Mouse (Mus musculus) limb, embryonic 11.5 days (tissue): Measurements from ENCODE around the gene Eepd1. TPM values are rescaled to one million over a fixed set of nuclear protein-coding genes. Genes with fewer than 3 reads are reported as not detected.
"Not testable (repeated sequence)": the region's sequence is repeated elsewhere in the genome, so short reads cannot be mapped to it uniquely, and the experiment has no call there.

ENCODE experiments used
- ATAC-seq: fragments of 200-750 bp; cut with Nextera tagmentation; 2 replicates; pipeline ENCODE4 v1.8.0; 2017; ENCODE audit warnings: low read depth; ENCODE audit not compliant: insufficient number of reproducible peaks, low FRiP score, low TSS enrichment
- DNase-seq: peaks from one replicate; pipeline ENCODE4 v3.0.0-alpha.2; 2015; ENCODE audit warnings: low spot score
- H3K27ac ChIP-seq: fragments of 300-500 bp; sonication (generic); replicated peaks from 2 replicates; pipeline ENCODE4 v1.5.1; 2014; ENCODE audit warnings: low read depth, mild to moderate bottlenecking, low read length
- H3K27me3 ChIP-seq: fragments of 300-500 bp; sonication (generic); 2 replicates; pipeline ENCODE4 v1.6.1; 2014; ENCODE audit warnings: mild to moderate bottlenecking, low read length, mixed read lengths; ENCODE audit not compliant: control insufficient read depth, insufficient read depth
- H3K36me3 ChIP-seq: fragments of 300-500 bp; sonication (generic); 2 replicates; pipeline ENCODE4 v1.6.1; 2014; ENCODE audit warnings: mild to moderate bottlenecking, low read length, moderate library complexity, mixed read lengths; ENCODE audit not compliant: control insufficient read depth, insufficient read depth
- H3K4me1 ChIP-seq: fragments of 300-500 bp; sonication (generic); 2 replicates; pipeline ENCODE4 v1.6.1; 2014; ENCODE audit warnings: low read length, mixed read lengths; ENCODE audit not compliant: control insufficient read depth, insufficient read depth
- H3K4me2 ChIP-seq: fragments of 300-500 bp; sonication (generic); 2 replicates; pipeline ENCODE4 v1.6.1; 2014; ENCODE audit warnings: low read depth, mild to moderate bottlenecking, moderate library complexity; ENCODE audit not compliant: severe bottlenecking
- H3K4me3 ChIP-seq: fragments of 300-500 bp; sonication (generic); 2 replicates; pipeline ENCODE4 v1.5.1; 2014; ENCODE audit warnings: low read depth, low read length
- H3K9ac ChIP-seq: fragments of 300-500 bp; sonication (generic); 2 replicates; pipeline ENCODE4 v1.6.1; 2014; ENCODE audit warnings: mild to moderate bottlenecking, low read length
- H3K9me3 ChIP-seq: fragments of 300-500 bp; sonication (generic); 2 replicates; pipeline ENCODE4 v1.6.1; 2016; ENCODE audit warnings: low read length; ENCODE audit not compliant: control insufficient read depth
- WGBS: fragments of 180-500 bp; shearing (Covaris S2); extraction: QIAGEN DNeasy Blood & Tissue Kit; methylation state at CpG from one replicate; pipeline ENCODE4 v1.1.7; 2014; 5-methylcytosine and 5-hydroxymethylcytosine counted together
- polyA plus RNA-seq: library from polyadenylated mRNA; unstranded; fragments of >200 nt; fragmentation: Nextera tagmentation; extraction: Ambion mirVana; gene quantifications from 2 replicates; pipeline ENCODE4 v1.2.1, GENCODE M21; 2014

Gene Eepd1
- 21.2 and 21.8 TPM in 2 replicates for polyA plus RNA-seq

DNA sequence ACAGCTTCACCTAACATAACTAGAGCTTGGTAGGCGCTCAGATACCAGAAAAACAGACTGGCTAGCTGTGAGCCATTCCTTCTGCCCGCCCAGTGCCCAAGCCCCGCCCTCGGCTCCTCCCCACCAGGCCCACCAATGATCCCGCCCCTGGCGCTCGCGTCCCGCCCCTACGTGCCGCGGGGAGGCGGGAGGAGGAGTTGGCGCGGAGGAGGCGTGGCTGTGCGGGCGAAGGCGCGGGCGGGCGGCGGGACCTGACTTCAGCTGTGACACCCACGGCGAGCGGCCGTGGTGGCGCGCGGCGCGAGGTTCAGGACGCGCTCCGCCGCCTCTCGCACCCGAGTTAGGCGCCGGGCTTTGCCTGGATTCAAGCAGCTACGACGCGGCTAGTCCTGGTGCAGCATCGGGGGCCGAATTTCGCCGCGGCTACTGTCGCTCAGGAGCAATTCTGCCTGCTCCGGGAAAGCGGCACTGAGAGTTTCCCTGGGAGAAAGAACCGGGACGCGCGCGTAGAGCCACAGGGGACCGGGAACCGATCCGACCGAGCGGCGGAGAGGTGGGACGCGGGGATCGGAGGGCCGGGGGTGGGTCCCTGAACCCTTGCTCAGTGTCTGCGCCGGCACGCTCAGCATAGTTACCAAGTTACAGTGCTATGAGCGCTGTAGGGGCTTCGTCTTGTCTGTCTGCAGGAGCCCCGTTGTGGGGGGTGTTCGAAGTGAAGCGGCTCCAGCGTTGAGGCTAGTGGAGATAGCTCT lies at the start of gene Eepd1:
TSS of gene Eepd1 (plus strand) at position 204 of the 752 bp plus-strand sequence.
- Histone ChIP-seq H3K27ac (no peak within 1 kb of the TSS), H3K4me2 (peak within 1 kb of the TSS; percentile 78), H3K9ac (peak within 1 kb of the TSS; percentile 72), H3K4me3 (peak within 1 kb of the TSS; percentile 72), H3K4me1 (peaks cover 16% of the 10 kb centered on the region), H3K27me3 (no peaks in the 10 kb centered on the region), H3K9me3 (no peaks in the 10 kb centered on the region), H3K36me3 (no peaks in the 10 kb centered on the region)
- WGBS = under 1% methylated on average over 54 of the region's 75 CpGs
- ATAC-seq = peak; percentile 96
- peak; percentile 96 for DNase-seq

DNA sequence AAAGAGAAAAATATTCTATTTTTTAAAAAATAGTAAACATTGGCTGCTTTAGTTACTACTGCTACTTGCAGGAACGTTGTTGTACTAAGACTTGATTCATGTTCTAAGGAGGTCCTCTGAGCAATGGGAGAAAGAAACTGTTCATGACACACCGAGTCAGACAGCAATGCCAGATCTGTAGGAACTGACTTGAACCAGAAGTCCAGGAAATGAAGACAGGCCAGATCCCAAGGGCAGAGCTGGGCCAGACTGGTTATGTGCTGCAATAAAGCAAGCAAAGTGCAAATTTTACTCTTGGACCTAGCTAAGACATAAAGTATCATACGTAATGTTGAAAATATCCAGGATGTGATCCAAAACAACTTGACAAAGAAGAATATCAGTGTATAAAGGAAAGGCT lies 42.5 kb upstream of the Eepd1 start:
- Histone ChIP-seq H3K4me1 (no peaks in the 10 kb centered on the region), H3K4me2 (no peak overlapping the region), H3K4me3 (no peak overlapping the region), H3K36me3 (no peaks in the 10 kb centered on the region), H3K9ac (no peak overlapping the region), H3K9me3 (no peaks in the 10 kb centered on the region), H3K27me3 (no peaks in the 10 kb centered on the region), H3K27ac (no peak overlapping the region)
- 85% methylated on average over 3 of the region's 3 CpGs for WGBS
- ATAC-seq = no peak
- no peak for DNase-seq

DNA sequence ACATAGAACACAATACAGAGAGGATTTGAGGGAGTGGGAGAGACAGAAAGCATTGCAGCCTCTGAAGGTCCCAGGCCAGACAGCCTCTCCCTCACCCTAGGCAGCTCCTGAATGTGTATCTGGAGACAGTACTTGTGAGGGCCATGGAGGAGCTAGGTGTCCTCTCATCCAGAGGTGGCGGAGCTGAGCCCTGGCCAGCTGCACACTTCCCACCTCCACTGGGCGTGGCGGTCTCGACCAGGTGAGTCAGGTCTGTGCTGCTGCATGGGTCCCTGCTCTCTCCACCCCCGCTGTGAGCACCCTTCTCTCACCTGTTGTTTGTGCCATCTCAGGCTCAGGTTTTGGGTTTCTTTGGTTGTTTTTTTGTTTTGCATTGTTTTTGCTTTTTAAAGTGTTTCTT lies 41.3 kb upstream of the Eepd1 start:
- not testable (repeated sequence) for H3K27ac ChIP-seq, H3K4me3 ChIP-seq, DNase-seq, H3K36me3 ChIP-seq, H3K9ac ChIP-seq, H3K27me3 ChIP-seq, ATAC-seq, H3K4me1 ChIP-seq, H3K4me2 ChIP-seq, H3K9me3 ChIP-seq
- 76% methylated on average over 2 of the region's 5 CpGs for WGBS

DNA sequence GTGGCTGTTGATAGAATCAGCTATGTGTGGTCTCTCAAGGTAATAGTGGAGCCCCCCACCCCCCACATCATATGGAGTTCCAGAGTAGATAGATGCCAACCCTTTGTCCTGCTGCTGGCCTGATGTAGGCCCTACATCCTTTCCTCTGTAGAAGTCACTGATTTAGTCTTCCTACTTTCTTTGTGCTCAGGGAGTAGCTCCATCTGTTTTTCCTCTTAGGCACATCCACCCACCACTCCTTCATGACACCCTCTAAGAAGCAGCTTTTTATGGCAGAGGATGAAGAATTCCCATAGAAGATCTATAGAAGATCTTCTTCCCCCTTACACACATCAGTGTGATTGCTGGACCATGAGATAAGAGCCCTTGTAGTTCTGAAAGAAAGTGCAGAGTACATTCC lies 39.3 kb upstream of the Eepd1 start:
- Histone ChIP-seq H3K9ac (no peak overlapping the region), H3K4me3 (no peak overlapping the region), H3K9me3 (no peaks in the 10 kb centered on the region), H3K27me3 (no peaks in the 10 kb centered on the region), H3K4me1 (no peaks in the 10 kb centered on the region), H3K36me3 (no peaks in the 10 kb centered on the region), H3K4me2 (no peak overlapping the region), H3K27ac (no peak overlapping the region)
- no peak for ATAC-seq
- no peak for DNase-seq

DNA sequence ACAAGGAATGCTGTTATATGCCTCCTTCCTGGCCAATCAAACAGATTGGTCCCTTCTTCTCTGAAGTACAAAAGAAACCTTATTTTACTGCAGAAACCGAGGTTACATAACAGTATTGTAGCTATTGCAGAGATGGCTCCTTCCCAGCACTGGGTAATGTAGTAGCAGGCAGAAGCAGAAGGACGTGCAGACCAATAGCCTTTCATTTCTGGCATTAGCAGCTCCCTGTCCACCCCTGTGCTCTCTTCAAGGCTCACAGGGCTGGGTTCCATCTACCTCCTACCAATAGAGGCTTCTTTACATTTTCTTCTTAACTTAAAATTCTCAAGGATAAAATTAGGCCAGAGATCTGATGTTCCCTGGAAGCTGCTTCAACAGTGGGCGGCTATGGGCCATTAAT lies 38.3 kb upstream of the Eepd1 start:
- WGBS = 84% methylated on average over 3 of the region's 3 CpGs
- H3K36me3 ChIP-seq = no peaks in the 10 kb centered on the region
- no peak overlapping the region for H3K9ac ChIP-seq

DNA sequence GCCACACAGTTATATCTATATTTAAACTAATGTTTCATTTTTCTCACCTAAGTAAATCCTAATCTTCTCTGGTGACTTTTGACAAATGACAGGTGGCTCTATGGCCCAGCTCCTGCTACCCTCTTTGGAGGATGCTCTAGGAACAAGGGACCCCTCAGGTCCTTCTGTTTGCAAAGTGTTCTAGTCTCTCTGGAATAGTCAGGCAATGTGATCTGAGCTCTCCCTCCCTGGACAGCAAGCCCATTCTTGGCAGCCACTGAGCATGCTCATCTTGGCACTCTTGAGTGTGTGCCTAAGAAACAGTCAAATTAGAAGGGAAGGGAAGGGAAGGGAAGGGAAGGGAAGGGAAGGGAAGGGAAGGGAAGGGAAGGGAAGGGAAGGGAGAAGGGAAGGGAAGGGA lies 37.8 kb upstream of the Eepd1 start:
- Histone ChIP-seq H3K9me3 (no peaks in the 10 kb centered on the region), H3K36me3 (no peaks in the 10 kb centered on the region), H3K27me3 (no peaks in the 10 kb centered on the region), H3K4me2 (no peak overlapping the region), H3K9ac (no peak overlapping the region), H3K4me3 (no peak overlapping the region), H3K27ac (no peak overlapping the region), H3K4me1 (no peaks in the 10 kb centered on the region)
- ATAC-seq = no peak
- DNase-seq = no peak

More for the DNA sequence above, 38.3 kb upstream of the Eepd1 start:
- Histone ChIP-seq H3K27me3 (no peaks in the 10 kb centered on the region), H3K4me3 (no peak overlapping the region), H3K4me2 (no peak overlapping the region), H3K4me1 (no peaks in the 10 kb centered on the region), H3K9me3 (no peaks in the 10 kb centered on the region), H3K27ac (no peak overlapping the region)
- ATAC-seq (no peak), DNase-seq (no peak)

DNA sequence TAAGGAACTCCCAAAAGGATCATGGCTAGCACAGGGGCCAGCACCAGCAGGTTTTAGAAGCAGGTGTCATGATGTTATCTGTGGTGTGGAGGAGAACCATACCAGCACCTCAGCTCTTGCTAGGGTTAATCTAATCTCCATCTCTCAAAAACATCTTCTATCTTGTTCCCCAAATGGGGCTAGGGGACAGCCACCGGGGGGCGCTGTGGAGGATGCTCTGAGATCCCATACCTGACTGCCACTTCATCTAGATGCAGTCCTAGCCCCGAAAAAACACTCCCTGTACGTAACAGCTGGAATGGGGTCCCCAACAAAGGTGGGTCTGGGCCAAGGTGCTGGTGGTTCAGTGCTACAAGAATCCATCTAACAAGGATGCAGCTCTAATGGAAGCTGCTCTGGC lies 31.0 kb upstream of the Eepd1 start:
- no peak for ATAC-seq
- 53% methylated on average over 4 of the region's 4 CpGs for WGBS
- no peaks in the 10 kb centered on the region for H3K9me3 ChIP-seq
- no peak for DNase-seq
- no peak overlapping the region for H3K4me3 ChIP-seq
- H3K36me3 ChIP-seq = no peaks in the 10 kb centered on the region
- no peak overlapping the region for H3K9ac ChIP-seq
- no peaks in the 10 kb centered on the region for H3K27me3 ChIP-seq
- no peak overlapping the region for H3K27ac ChIP-seq
- H3K4me1 ChIP-seq = no peaks in the 10 kb centered on the region
- no peak overlapping the region for H3K4me2 ChIP-seq

DNA sequence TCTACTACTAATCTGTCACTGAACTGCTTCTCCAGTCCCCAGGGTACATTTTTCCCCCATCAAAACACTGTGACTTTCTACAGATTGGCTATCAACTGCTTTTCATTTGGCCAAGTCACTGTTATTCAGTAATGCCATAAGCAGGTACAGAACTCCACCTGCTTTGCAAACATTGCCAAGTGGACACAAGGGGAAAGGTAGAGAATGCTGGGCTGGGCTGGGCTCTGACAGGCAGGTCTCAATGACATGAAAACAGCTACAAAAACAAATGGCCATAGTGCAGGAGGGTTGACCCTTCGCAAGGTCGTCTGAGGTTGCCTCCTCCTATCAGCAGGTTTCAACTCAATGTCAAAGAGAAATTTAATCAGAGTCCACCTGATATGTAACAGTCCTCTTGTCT lies 26.3 kb upstream of the Eepd1 start:
- Histone ChIP-seq H3K36me3 (no peaks in the 10 kb centered on the region), H3K27me3 (no peaks in the 10 kb centered on the region), H3K4me1 (no peaks in the 10 kb centered on the region), H3K9ac (no peak overlapping the region), H3K27ac (no peak overlapping the region), H3K4me2 (no peak overlapping the region), H3K4me3 (no peak overlapping the region), H3K9me3 (no peaks in the 10 kb centered on the region)
- no peak for DNase-seq
- WGBS = 90% methylated on average over 2 of the region's 2 CpGs
- no peak for ATAC-seq
